Mouse (Mus musculus) limb, embryonic 14.5 days (tissue): ENCODE results near the gene Stard13. TPM values are rescaled to one million over a fixed set of nuclear protein-coding genes. Genes with fewer than 3 reads are reported as not detected.

Experiments
- ATAC-seq: fragments of 200-750 bp; cut with Nextera tagmentation; 2 replicates; pipeline ENCODE4 v1.8.0; 2017; ENCODE audit warnings: low read depth, moderate number of reproducible peaks, moderate TSS enrichment; ENCODE audit not compliant: low FRiP score
- DNase-seq: peaks from one replicate; pipeline ENCODE4 v3.0.0-alpha.2; 2015; ENCODE audit warnings: low spot score
- H3K27ac ChIP-seq: fragments of 300-500 bp; sonication (generic); replicated peaks from 2 replicates; pipeline ENCODE4 v1.5.1; 2014; ENCODE audit warnings: low read depth, mild to moderate bottlenecking, low read length, moderate library complexity, mixed read lengths
- H3K27me3 ChIP-seq: fragments of 300-500 bp; sonication (generic); 2 replicates; pipeline ENCODE4 v1.6.1; 2014; ENCODE audit warnings: low read length, mixed read lengths; ENCODE audit not compliant: control insufficient read depth, insufficient read depth
- H3K36me3 ChIP-seq: fragments of 300-500 bp; sonication (generic); 2 replicates; pipeline ENCODE4 v1.6.1; 2014; ENCODE audit warnings: mild to moderate bottlenecking, low read length, moderate library complexity, mixed read lengths; ENCODE audit not compliant: control insufficient read depth, insufficient read depth
- H3K4me1 ChIP-seq: fragments of 300-500 bp; sonication (generic); 2 replicates; pipeline ENCODE4 v1.6.1; 2014; ENCODE audit warnings: antibody characterized with exemption, low read length, mixed read lengths; ENCODE audit not compliant: control insufficient read depth, insufficient read depth
- H3K4me2 ChIP-seq: fragments of 300-500 bp; sonication (generic); replicated peaks from 2 replicates; pipeline ENCODE4 v1.6.1; 2014; ENCODE audit warnings: low read depth, mild to moderate bottlenecking, low read length, moderate library complexity; ENCODE audit not compliant: severe bottlenecking
- H3K4me3 ChIP-seq: fragments of 300-500 bp; sonication (generic); replicated peaks from 2 replicates; pipeline ENCODE4 v1.5.1; 2014; ENCODE audit warnings: low read length
- H3K9ac ChIP-seq: fragments of 300-500 bp; sonication (generic); 2 replicates; pipeline ENCODE4 v1.6.1; 2014; ENCODE audit warnings: mild to moderate bottlenecking, low read depth, low read length, moderate library complexity; ENCODE audit not compliant: severe bottlenecking
- H3K9me3 ChIP-seq: fragments of 300-500 bp; sonication (generic); 2 replicates; pipeline ENCODE4 v1.6.1; 2016; ENCODE audit warnings: low read length; ENCODE audit not compliant: control insufficient read depth
- POLR2A ChIP-seq: fragments of 200-500 bp; IDR thresholded peaks from 2 replicates; pipeline ENCODE4 v1.8.0; 2012; ENCODE audit warnings: inconsistent platforms, mild to moderate bottlenecking, moderate library complexity, borderline replicate concordance; ENCODE audit not compliant: insufficient read depth, insufficient read length; ENCODE audit errors: extremely low read depth
- WGBS: fragments of 180-500 bp; shearing (Covaris S2); extraction: QIAGEN DNeasy Blood & Tissue Kit; methylation state at CpG from one replicate; pipeline ENCODE4 v1.1.7; 2014; 5-methylcytosine and 5-hydroxymethylcytosine counted together
- polyA plus RNA-seq, 2 experiments: library from polyadenylated mRNA; depleted of rRNA in 1 of 2; stranded (reverse) in 1 of 2; unstranded in 1 of 2; fragments of >200 nt; fragmentation: Nextera tagmentation in 1 of 2; extraction: Ambion mirVana in 1 of 2; gene quantifications; 2 replicates each; pipeline versions ENCODE4 v1.2.1 to v1.2.3; 2012 to 2014

The Stard13 gene
- polyA plus RNA-seq, 2 experiments = 9.0 to 17.5 TPM

DNA sequence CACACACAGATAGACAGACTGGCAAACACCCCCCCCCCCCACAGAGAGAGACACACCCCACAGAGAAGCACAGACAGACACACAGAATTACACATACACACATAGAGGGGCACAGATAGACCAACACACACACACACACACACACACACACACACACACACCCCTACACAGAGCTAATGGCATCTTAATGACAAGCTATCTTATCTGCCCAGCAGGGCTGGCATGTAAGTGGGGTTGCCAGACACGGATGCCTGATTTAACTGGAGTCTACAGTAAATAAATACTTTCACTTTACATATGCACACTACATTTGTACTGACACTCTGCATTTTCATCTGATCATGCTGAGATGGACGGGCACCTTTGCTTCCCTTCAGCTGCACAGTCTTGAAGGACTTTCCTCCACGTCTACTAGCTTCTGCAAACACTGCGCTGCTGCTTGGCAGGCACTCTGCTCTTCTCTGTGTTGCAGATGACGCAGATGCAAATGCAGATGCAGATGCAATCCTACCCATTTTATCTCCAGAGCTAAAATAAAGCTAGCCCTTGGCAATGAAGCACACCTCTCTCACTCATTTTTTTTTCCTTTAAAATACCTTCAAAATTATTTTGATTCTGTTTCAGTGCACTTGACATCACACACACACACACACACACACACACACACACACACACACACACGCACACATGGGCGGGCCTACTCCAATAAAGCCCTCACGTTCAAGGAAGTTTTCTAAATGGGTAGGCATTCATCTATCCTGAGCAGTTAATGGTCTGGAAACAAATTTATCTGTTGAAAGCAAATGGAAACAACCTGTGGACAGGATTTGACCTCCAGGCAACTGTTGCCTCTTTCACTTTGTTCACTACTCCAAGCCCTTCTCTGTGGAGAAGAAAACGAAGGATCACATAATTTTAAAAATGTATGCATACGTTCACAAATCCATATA, 15.3 kb upstream of the Stard13 start:
- no peak for DNase-seq
- H3K36me3 ChIP-seq = no peaks in the 10 kb centered on the region
- ATAC-seq = no peak

DNA sequence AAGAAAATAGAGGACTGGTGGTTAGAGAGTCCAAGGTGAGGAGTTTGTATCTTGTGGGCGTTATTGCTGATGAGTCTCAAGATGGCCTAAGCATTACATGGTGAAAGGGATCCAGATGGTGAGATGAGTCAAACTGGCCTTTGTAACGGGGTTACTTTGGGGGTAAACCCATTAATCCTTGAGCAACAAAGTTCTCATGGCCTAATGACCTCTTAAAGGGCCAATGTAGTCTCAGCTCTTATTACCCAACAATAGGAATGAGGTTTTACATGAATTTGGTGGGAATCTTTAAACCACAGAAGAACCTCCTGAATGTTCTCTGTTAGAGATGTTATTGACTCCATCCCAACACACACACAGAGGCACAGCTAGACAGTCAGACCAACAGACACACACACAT, 14.4 kb upstream of the Stard13 start:
- no peak overlapping the region for H3K9ac ChIP-seq
- H3K27me3 ChIP-seq = no peaks in the 10 kb centered on the region
- H3K4me3 ChIP-seq = no peak overlapping the region
- DNase-seq = no peak
- no peaks in the 10 kb centered on the region for H3K9me3 ChIP-seq
- no peaks in the 10 kb centered on the region for H3K4me1 ChIP-seq
- H3K4me2 ChIP-seq = no peak overlapping the region
- no peaks in the 10 kb centered on the region for H3K36me3 ChIP-seq
- TF ChIP-seq POLR2A = no peak
- 46% methylated on average over 2 of the region's 2 CpGs for WGBS
- H3K27ac ChIP-seq = no peak overlapping the region
- no peak for ATAC-seq

More for the DNA sequence above, 15.3 kb upstream of the Stard13 start:
- TF ChIP-seq POLR2A = no peak
- H3K9me3 ChIP-seq = no peaks in the 10 kb centered on the region
- H3K4me2 ChIP-seq = no peak overlapping the region
- H3K4me1 ChIP-seq = no peaks in the 10 kb centered on the region
- H3K4me3 ChIP-seq = no peak overlapping the region
- H3K27me3 ChIP-seq = no peaks in the 10 kb centered on the region
- no peak overlapping the region for H3K27ac ChIP-seq
- WGBS = 73% methylated on average over 10 of the region's 10 CpGs
- no peak overlapping the region for H3K9ac ChIP-seq

DNA sequence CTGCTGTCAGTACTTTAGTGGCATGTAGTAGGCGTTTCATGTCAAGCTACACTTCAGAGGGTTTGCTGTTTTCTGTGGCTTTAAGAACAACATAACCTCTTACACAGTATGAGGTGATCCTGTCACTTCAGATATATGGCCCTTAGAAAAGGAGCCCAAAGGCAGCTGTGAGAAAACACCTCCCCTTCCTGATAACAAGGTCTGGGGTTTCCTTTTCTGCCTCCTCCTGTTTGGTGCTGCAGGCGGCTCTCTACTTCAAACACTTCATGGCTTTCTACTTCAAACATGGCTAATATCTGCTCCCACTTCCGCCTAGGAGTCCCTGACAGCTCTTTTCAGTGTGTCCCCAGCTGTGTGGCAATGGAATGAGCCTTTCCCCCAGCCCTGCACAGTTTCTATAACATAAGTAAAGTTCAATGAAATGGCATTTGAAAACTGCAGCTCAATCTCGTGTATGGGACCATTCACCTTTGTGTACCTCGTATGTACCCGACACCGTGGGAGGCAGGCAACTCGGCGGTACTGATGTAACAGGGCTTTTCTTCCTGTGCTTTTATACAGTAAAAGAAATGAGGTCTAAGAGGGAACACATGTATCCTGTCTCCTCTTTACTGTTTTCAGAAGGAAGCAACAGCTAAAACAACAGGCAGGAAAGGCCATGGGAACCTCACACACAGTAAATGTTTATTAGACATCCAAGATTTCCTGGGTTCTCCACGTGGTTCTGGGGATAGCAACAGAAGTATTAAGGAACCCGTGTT, 13.7 kb upstream of the Stard13 start:
- ATAC-seq (no peak), DNase-seq (no peak)
- Histone ChIP-seq H3K9ac (no peak overlapping the region), H3K4me1 (no peaks in the 10 kb centered on the region), H3K9me3 (no peaks in the 10 kb centered on the region), H3K36me3 (no peaks in the 10 kb centered on the region), H3K4me2 (no peak overlapping the region), H3K27ac (no peak overlapping the region), H3K27me3 (no peaks in the 10 kb centered on the region), H3K4me3 (no peak overlapping the region)
- TF ChIP-seq POLR2A = no peak
- 27% methylated on average over 11 of the region's 11 CpGs for WGBS

DNA sequence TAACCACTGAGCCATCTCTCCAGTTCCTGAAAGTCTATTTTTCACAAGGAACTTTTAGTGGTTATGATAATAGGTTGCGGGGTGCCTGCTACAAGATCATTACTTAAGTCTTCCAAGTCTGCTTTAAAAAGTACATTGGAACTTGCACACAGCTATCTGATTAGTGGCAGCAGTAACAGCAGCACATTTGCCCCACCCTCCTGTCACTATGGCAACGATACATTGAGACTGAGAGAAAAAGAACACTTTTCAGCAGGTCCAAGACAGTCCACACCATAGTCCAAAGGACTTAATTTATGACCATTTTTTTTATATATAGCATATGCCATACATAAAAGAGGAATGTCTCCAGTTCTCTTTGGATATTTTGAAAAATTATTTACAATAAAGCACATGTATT, 12.7 kb upstream of the Stard13 start:
- H3K4me3 ChIP-seq = no peak overlapping the region
- H3K4me1 ChIP-seq = no peaks in the 10 kb centered on the region
- no peak for TF ChIP-seq POLR2A
- no peaks in the 10 kb centered on the region for H3K36me3 ChIP-seq
- no peaks in the 10 kb centered on the region for H3K27me3 ChIP-seq
- no peak overlapping the region for H3K9ac ChIP-seq
- no peak overlapping the region for H3K4me2 ChIP-seq
- no peak overlapping the region for H3K27ac ChIP-seq
- H3K9me3 ChIP-seq = no peaks in the 10 kb centered on the region
- WGBS = 83% methylated on average over 2 of the region's 2 CpGs
- ATAC-seq (no peak), DNase-seq (no peak)

DNA sequence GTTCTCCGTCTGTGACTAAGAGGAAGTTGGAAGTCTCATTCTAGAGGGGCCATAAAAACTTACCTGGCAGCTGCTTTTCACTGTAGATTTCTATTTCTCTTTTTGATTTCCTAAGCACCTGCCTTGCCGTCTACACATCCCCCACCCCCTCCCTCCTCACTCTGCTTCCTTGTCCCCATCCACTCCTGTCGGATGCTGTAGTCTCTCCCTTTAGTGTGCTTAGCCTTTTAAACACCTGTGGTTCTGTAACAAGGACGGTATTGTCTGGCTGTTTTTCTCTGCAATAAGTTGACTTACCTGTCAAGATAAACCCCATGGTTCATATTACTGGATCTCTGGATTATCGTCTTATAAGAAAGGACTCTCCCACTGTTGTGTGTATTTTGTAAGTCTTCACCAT, 11.9 kb upstream of the Stard13 start:
- DNase-seq = no peak
- 86% methylated on average over 5 of the region's 5 CpGs for WGBS
- Histone ChIP-seq H3K36me3 (no peaks in the 10 kb centered on the region), H3K4me2 (no peak overlapping the region), H3K27ac (no peak overlapping the region), H3K27me3 (no peaks in the 10 kb centered on the region), H3K9me3 (no peaks in the 10 kb centered on the region), H3K9ac (no peak overlapping the region), H3K4me1 (no peaks in the 10 kb centered on the region), H3K4me3 (no peak overlapping the region)
- no peak for TF ChIP-seq POLR2A
- ATAC-seq = no peak
